Mouse (Mus musculus) kidney, adult 2 months (tissue): ENCODE results near the gene Tmod1. TPM values are rescaled to one million over a fixed set of nuclear protein-coding genes. Genes with fewer than 3 reads are reported as not detected.

Experiments
- DNase-seq: peaks from one replicate; pipeline ENCODE4 v3.0.0; 2021
- H3K27ac ChIP-seq: fragments of 200-500 bp; 2 replicates; pipeline ENCODE4 v1.5.1; 2012; ENCODE audit warnings: low read depth, low read length, control low read depth, inconsistent platforms; ENCODE audit not compliant: insufficient read depth
- H3K27me3 ChIP-seq: fragments of 200-500 bp; replicated peaks from 2 replicates; pipeline ENCODE4 v1.6.1; 2012; ENCODE audit warnings: mild to moderate bottlenecking, moderate library complexity, low read length, inconsistent platforms; ENCODE audit not compliant: control insufficient read depth, insufficient read depth
- H3K36me3 ChIP-seq: fragments of 200-500 bp; 2 replicates; pipeline ENCODE4 v1.6.1; 2012; ENCODE audit warnings: mild to moderate bottlenecking, moderate library complexity, low read length, inconsistent platforms; ENCODE audit not compliant: control insufficient read depth, insufficient read depth
- H3K4me1 ChIP-seq: fragments of 200-500 bp; 2 replicates; pipeline ENCODE4 v1.6.1; 2011; ENCODE audit warnings: low read length; ENCODE audit not compliant: control insufficient read depth, insufficient read depth
- H3K4me3 ChIP-seq: fragments of 200-500 bp; 2 replicates; pipeline ENCODE4 v1.5.1; 2011; ENCODE audit warnings: mild to moderate bottlenecking, low read depth, low read length, control low read depth; ENCODE audit not compliant: insufficient read depth
- CTCF ChIP-seq: fragments of 200-500 bp; conservative IDR thresholded peaks from 2 replicates; pipeline ENCODE4 v1.5.1; 2011; ENCODE audit warnings: low read depth, mild to moderate bottlenecking, control low read depth, low read length, moderate library complexity, mixed read lengths; ENCODE audit not compliant: insufficient read depth, insufficient read length
- POLR2A ChIP-seq: fragments of 200-500 bp; IDR thresholded peaks from one replicate; pipeline ENCODE4 v1.6.1; 2011; ENCODE audit warnings: low read depth, low read length, control low read depth
- WGBS: fragments of 180-500 bp; shearing (Covaris S2); methylation state at CpG from one replicate; pipeline ENCODE4 v1.1.7; 2018; 5-methylcytosine and 5-hydroxymethylcytosine counted together
- polyA plus RNA-seq: library from polyadenylated mRNA; depleted of rRNA; stranded (reverse); fragments of >200 nt; gene quantifications from 2 replicates; pipeline ENCODE4 v1.2.3, GENCODE M21; 2012

Tmod1 gene
- polyA plus RNA-seq, 1 experiment = 2.3 TPM

DNA sequence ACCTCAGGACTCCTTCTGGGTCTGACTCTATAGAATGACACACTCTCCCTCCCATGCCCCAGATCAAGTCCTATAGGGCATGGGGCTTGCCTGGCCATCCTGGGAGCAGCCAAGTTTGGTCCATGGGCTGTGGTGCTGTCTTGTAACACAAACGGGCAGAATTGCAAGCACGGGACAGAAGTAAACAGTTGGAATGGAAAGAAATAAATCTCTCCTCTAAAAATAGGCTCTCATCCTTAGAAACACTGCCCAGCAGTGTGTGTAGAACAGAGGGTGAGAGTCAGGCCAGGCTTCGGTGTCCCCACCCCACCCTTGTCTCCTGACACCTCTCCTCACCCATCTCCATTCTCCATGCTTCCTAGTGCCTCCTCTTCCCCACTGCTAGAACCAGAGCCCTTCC is 29.3 kb downstream of the Tmod1 start:
- no peak overlapping the region for H3K27ac ChIP-seq
- TF ChIP-seq POLR2A = no peak
- no peak for TF ChIP-seq CTCF
- WGBS = 67% methylated on average over 3 of the region's 3 CpGs
- H3K36me3 ChIP-seq = no peaks in the 10 kb centered on the region
- no peak for DNase-seq
- H3K4me1 ChIP-seq = no peaks in the 10 kb centered on the region
- no peak overlapping the region for H3K4me3 ChIP-seq
- H3K27me3 ChIP-seq = no peaks in the 10 kb centered on the region

DNA sequence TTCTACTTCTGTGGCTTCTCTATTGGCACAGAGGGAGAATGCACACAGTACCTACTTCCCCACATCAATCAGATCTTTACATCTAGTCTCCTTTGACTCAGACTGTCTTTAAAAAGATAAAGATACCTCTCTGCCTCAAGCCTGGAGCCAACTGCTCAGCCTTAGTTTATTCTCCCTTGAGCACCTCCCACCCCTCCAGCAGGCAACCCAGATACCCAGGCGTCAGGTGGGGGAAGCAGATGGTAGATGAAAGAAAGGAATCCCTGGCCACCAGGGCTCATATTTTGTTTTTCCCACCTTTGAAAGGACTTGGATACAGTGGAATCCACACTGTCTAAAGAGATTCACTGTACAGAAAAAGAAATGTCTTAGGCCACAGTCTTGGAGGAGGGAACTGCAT is 29.8 kb downstream of the Tmod1 start:
- no peak for DNase-seq
- Histone ChIP-seq H3K27me3 (no peaks in the 10 kb centered on the region), H3K4me3 (no peak overlapping the region), H3K4me1 (no peaks in the 10 kb centered on the region), H3K27ac (no peak overlapping the region), H3K36me3 (no peaks in the 10 kb centered on the region)
- TF ChIP-seq POLR2A (no peak), CTCF (no peak)
- 77% methylated on average over 1 of the region's 1 CpGs for WGBS

DNA sequence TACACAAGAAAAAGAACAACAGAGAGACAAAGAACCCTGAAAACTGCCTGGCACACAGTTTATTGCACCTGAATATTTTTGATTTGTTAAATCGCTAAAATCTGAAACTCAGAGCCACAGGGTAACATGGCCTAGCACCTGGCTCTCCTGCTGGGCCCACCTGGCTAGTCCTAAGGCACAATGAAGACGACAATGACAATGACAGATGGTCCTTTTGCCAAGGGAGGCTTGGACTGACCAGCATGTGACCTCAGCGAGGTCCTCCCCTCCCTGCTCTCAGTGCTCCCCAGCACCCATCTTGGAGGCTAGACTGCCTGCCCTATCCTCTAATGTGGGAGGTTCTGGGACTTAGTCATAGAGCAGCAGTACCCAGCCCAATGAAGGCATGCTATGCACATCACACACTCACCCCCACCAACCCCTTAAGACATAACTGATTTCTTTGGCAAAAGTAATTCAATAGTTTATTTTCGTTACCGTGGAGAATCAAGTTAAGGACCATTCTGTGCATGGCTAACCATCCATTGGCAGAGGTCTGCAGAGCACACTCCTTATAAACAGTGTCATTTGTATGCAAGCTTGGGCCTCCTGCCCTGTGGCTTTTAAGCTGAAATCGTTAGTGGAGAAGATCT is 31.2 kb downstream of the Tmod1 start:
- H3K36me3 ChIP-seq = no peaks in the 10 kb centered on the region
- no peaks in the 10 kb centered on the region for H3K27me3 ChIP-seq
- TF ChIP-seq CTCF = no peak
- no peak for DNase-seq
- no peak overlapping the region for H3K4me3 ChIP-seq
- 43% methylated on average over 6 of the region's 6 CpGs for WGBS
- H3K27ac ChIP-seq = no peak overlapping the region
- no peaks in the 10 kb centered on the region for H3K4me1 ChIP-seq

- TF ChIP-seq CTCF (no peak), POLR2A (no peak)
- no peak overlapping the region for H3K4me3 ChIP-seq
- no peak overlapping the region for H3K27ac ChIP-seq
Measured at GRCm38 (mm10) chr4:46072631-46073030, 33.9 kb downstream of the Tmod1 start.

DNA sequence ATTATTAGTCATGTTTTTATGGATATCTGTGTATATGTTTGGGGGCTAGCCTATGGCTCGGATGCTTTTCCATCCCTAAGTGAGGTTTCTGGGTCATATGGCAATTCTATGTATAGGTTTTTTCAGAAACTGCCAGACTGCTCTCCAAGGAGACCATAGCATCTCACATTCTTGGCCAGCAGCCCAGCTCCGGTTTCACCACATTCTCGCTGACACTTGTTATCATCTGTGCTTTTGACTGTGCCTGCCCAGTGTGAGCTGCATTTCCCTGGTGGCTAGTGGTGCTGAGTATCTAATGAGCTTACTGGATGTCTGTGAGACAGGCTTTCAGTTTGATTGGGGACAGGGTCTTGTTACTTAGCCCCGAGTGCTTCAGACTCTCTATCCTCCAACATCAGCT is 35.0 kb downstream of the Tmod1 start:
- Histone ChIP-seq H3K27ac (no peak overlapping the region), H3K36me3 (no peaks in the 10 kb centered on the region), H3K27me3 (no peaks in the 10 kb centered on the region), H3K4me1 (no peaks in the 10 kb centered on the region), H3K4me3 (no peak overlapping the region)
- 67% methylated on average over 4 of the region's 4 CpGs for WGBS
- no peak for DNase-seq
- TF ChIP-seq CTCF (no peak), POLR2A (no peak)

More at GRCm38 (mm10) chr4:46072631-46073030, 33.9 kb downstream of the Tmod1 start:
- no peak for DNase-seq
- H3K36me3 ChIP-seq = no peaks in the 10 kb centered on the region
- no peaks in the 10 kb centered on the region for H3K4me1 ChIP-seq
- no peaks in the 10 kb centered on the region for H3K27me3 ChIP-seq
- 90% methylated on average over 6 of the region's 6 CpGs for WGBS

- Histone ChIP-seq H3K4me1 (no peaks in the 10 kb centered on the region), H3K27me3 (no peaks in the 10 kb centered on the region), H3K36me3 (no peaks in the 10 kb centered on the region), H3K4me3 (no peak overlapping the region), H3K27ac (no peak overlapping the region)
- no peak for DNase-seq
- WGBS = 86% methylated on average over 3 of the region's 3 CpGs
- TF ChIP-seq POLR2A = no peak
- TF ChIP-seq CTCF = no peak
Measured at GRCm38 (mm10) chr4:46075664-46076063, 36.9 kb downstream of the Tmod1 start.

- TF ChIP-seq POLR2A (no peak), CTCF (no peak)
- Histone ChIP-seq H3K27me3 (no peaks in the 10 kb centered on the region), H3K36me3 (no peaks in the 10 kb centered on the region), H3K4me3 (no peak overlapping the region), H3K4me1 (no peaks in the 10 kb centered on the region), H3K27ac (no peak overlapping the region)
- 63% methylated on average over 2 of the region's 2 CpGs for WGBS
- DNase-seq = no peak
Measured at GRCm38 (mm10) chr4:46076892-46077291, 38.2 kb downstream of the Tmod1 start.
